Mouse (Mus musculus): ENCODE measurements at regions not wholly inside any gene's neighbourhood (a gene's known extent, or its start where the extent isn't known, plus 50 kb on each side); places are given as distances from the start of the nearest gene placed in this dataset.

DNA sequence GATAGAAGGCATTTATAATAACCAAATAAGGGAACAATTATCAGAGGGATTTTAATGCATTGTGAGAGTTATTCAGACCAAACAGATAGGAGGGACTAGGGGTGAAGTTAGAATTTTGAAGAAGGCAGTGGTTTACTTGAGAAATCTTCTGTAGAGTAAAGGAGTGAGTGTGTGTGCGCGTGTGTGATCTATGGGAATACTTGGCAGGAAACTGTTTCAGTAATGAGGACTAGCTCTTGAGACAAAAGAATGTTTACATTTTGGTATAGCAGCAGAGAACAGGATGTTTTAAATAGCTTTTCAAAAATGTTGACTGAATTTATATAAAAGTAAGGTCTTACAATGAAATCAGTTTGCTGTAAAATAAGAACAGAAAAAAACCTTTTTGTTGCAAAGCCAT lies 393.8 kb downstream of the Otol1 start:
- TF ChIP-seq CTCF (conservative IDR thresholded peaks at IDR 0.05; ENCODE audit: insufficient read depth, insufficient read length, low read depth, low read length) (no peak), POLR2A (IDR thresholded peaks at IDR 0.05; ENCODE audit: low read depth, low read length) (no peak)
